Mouse (Mus musculus) forebrain, embryonic 13.5 days (tissue): Measurements from ENCODE around the gene Naaladl2. TPM values are rescaled to one million over a fixed set of nuclear protein-coding genes. Genes with fewer than 3 reads are reported as not detected.

Source experiments
- ATAC-seq: fragments of 200-750 bp; cut with Nextera tagmentation; 2 replicates; pipeline ENCODE4 v1.8.0; 2017
- H3K27ac ChIP-seq: fragments of 300-500 bp; sonication (generic); 2 replicates; pipeline ENCODE4 v1.5.1; 2015; ENCODE audit warnings: inconsistent platforms, mild to moderate bottlenecking, moderate library complexity
- H3K27me3 ChIP-seq: fragments of 300-500 bp; sonication (generic); 2 replicates; pipeline ENCODE4 v1.6.1; 2015; ENCODE audit warnings: mild to moderate bottlenecking, inconsistent platforms
- H3K36me3 ChIP-seq: fragments of 300-500 bp; sonication (generic); 2 replicates; pipeline ENCODE4 v1.6.1; 2015; ENCODE audit warnings: mild to moderate bottlenecking, inconsistent platforms; ENCODE audit not compliant: poor library complexity, severe bottlenecking
- H3K4me1 ChIP-seq: fragments of 300-500 bp; sonication (generic); 2 replicates; pipeline ENCODE4 v1.6.1; 2015; ENCODE audit warnings: inconsistent platforms
- H3K4me2 ChIP-seq: fragments of 300-500 bp; sonication (generic); 2 replicates; pipeline ENCODE4 v1.6.1; 2015; ENCODE audit warnings: inconsistent platforms, mild to moderate bottlenecking, moderate library complexity
- H3K4me3 ChIP-seq: fragments of 300-500 bp; sonication (generic); 2 replicates; pipeline ENCODE4 v1.5.1; 2015; ENCODE audit warnings: mild to moderate bottlenecking, inconsistent platforms
- H3K9ac ChIP-seq: fragments of 300-500 bp; sonication (generic); 2 replicates; pipeline ENCODE4 v1.6.1; 2015; ENCODE audit warnings: mild to moderate bottlenecking, inconsistent platforms
- H3K9me3 ChIP-seq: fragments of 300-500 bp; sonication (generic); replicated peaks from 2 replicates; pipeline ENCODE4 v1.6.1; 2016; ENCODE audit warnings: inconsistent platforms
- WGBS: fragments of 180-500 bp; shearing (Covaris S2); methylation state at CpG from one replicate; pipeline ENCODE4 v1.1.7; 2015; 5-methylcytosine and 5-hydroxymethylcytosine counted together
- polyA plus RNA-seq: library from polyadenylated mRNA; unstranded; fragments of >200 nt; fragmentation: Nextera tagmentation; extraction: Ambion mirVana; gene quantifications from 2 replicates; pipeline ENCODE4 v1.2.1, GENCODE M21; 2015

Naaladl2 gene
- polyA plus RNA-seq, 1 experiment from 2014 or later: 0.31 TPM

GRCm38 (mm10) chr3:24749055-24749454 lies 395.0 kb downstream of the Naaladl2 start:
- 89% methylated on average over 3 of the region's 3 CpGs for WGBS
- no peaks in the 10 kb centered on the region for H3K9me3 ChIP-seq

GRCm38 (mm10) chr3:24747182-24747856 lies 396.7 kb downstream of the Naaladl2 start:
- 92% methylated on average over 6 of the region's 6 CpGs for WGBS
- no peak for ATAC-seq
- Histone ChIP-seq H3K4me3 (no peak overlapping the region), H3K9ac (no peak overlapping the region), H3K27ac (no peak overlapping the region), H3K4me2 (no peak overlapping the region), H3K9me3 (no peaks in the 10 kb centered on the region), H3K36me3 (no peaks in the 10 kb centered on the region), H3K27me3 (no peaks in the 10 kb centered on the region), H3K4me1 (no peaks in the 10 kb centered on the region)

More at GRCm38 (mm10) chr3:24749055-24749454, 395.0 kb downstream of the Naaladl2 start:
- no peak overlapping the region for H3K9ac ChIP-seq
- H3K4me1 ChIP-seq: no peaks in the 10 kb centered on the region
- no peaks in the 10 kb centered on the region for H3K36me3 ChIP-seq
- ATAC-seq: no peak
- H3K27me3 ChIP-seq: no peaks in the 10 kb centered on the region
- no peak overlapping the region for H3K4me3 ChIP-seq
- H3K27ac ChIP-seq: no peak overlapping the region
- H3K4me2 ChIP-seq: no peak overlapping the region

GRCm38 (mm10) chr3:24743946-24744345 lies 400.1 kb downstream of the Naaladl2 start:
- Histone ChIP-seq H3K27ac (no peak overlapping the region), H3K4me1 (no peaks in the 10 kb centered on the region), H3K36me3 (no peaks in the 10 kb centered on the region), H3K9me3 (no peaks in the 10 kb centered on the region), H3K27me3 (no peaks in the 10 kb centered on the region), H3K9ac (no peak overlapping the region), H3K4me3 (no peak overlapping the region), H3K4me2 (no peak overlapping the region)
- no peak for ATAC-seq
- WGBS: 84% methylated on average over 3 of the region's 3 CpGs

GRCm38 (mm10) chr3:24719181-24719749 lies 424.8 kb downstream of the Naaladl2 start:
- Histone ChIP-seq H3K36me3 (no peaks in the 10 kb centered on the region), H3K4me3 (no peak overlapping the region), H3K4me1 (no peaks in the 10 kb centered on the region), H3K9me3 (no peaks in the 10 kb centered on the region), H3K4me2 (no peak overlapping the region), H3K9ac (no peak overlapping the region), H3K27ac (no peak overlapping the region), H3K27me3 (no peaks in the 10 kb centered on the region)
- ATAC-seq: 0 out of 2 replicates have a peak, but pooled peaks have one; percentile 36
- 28% methylated on average over 3 of the region's 3 CpGs for WGBS

GRCm38 (mm10) chr3:24714770-24715169 lies 429.3 kb downstream of the Naaladl2 start:
- no peaks in the 10 kb centered on the region for H3K36me3 ChIP-seq
- H3K4me1 ChIP-seq: no peaks in the 10 kb centered on the region
- no peak overlapping the region for H3K4me3 ChIP-seq
- H3K4me2 ChIP-seq: no peak overlapping the region
- ATAC-seq: no peak
- no peaks in the 10 kb centered on the region for H3K9me3 ChIP-seq
- H3K27ac ChIP-seq: no peak overlapping the region
- H3K9ac ChIP-seq: no peak overlapping the region
- WGBS: 81% methylated on average over 3 of the region's 3 CpGs
- no peaks in the 10 kb centered on the region for H3K27me3 ChIP-seq

- Histone ChIP-seq H3K9ac (no peak overlapping the region), H3K27me3 (no peaks in the 10 kb centered on the region), H3K9me3 (no peaks in the 10 kb centered on the region), H3K4me3 (no peak overlapping the region), H3K4me2 (no peak overlapping the region), H3K4me1 (no peaks in the 10 kb centered on the region), H3K36me3 (no peaks in the 10 kb centered on the region), H3K27ac (no peak overlapping the region)
- 60% methylated on average over 4 of the region's 4 CpGs for WGBS
- ATAC-seq: peak; percentile 53; the same call in 1 of the 2 replicates
Measured at GRCm38 (mm10) chr3:24705778-24706423, 438.2 kb downstream of the Naaladl2 start.

GRCm38 (mm10) chr3:24690162-24690915 lies 453.7 kb downstream of the Naaladl2 start:
- H3K27me3 ChIP-seq: no peaks in the 10 kb centered on the region
- WGBS: 83% methylated on average over 2 of the region's 2 CpGs

GRCm38 (mm10) chr3:24670500-24670899 lies 473.6 kb downstream of the Naaladl2 start:
- WGBS: 72% methylated on average over 3 of the region's 3 CpGs
- no peak overlapping the region for H3K27ac ChIP-seq

More at GRCm38 (mm10) chr3:24690162-24690915, 453.7 kb downstream of the Naaladl2 start:
- Histone ChIP-seq H3K4me1 (no peaks in the 10 kb centered on the region), H3K36me3 (no peaks in the 10 kb centered on the region), H3K4me3 (no peak overlapping the region), H3K9ac (no peak overlapping the region), H3K27ac (no peak overlapping the region), H3K9me3 (no peaks in the 10 kb centered on the region), H3K4me2 (no peak overlapping the region)
- no peak for ATAC-seq

GRCm38 (mm10) chr3:24668052-24668916 lies 475.8 kb downstream of the Naaladl2 start:
- Histone ChIP-seq H3K27me3 (no peaks in the 10 kb centered on the region), H3K27ac (no peak overlapping the region), H3K9me3 (no peaks in the 10 kb centered on the region), H3K4me2 (no peak overlapping the region), H3K9ac (no peak overlapping the region), H3K4me3 (no peak overlapping the region), H3K4me1 (no peaks in the 10 kb centered on the region), H3K36me3 (no peaks in the 10 kb centered on the region)
- 93% methylated on average over 3 of the region's 3 CpGs for WGBS
- no peak for ATAC-seq

More at GRCm38 (mm10) chr3:24670500-24670899, 473.6 kb downstream of the Naaladl2 start:
- H3K4me2 ChIP-seq: no peak overlapping the region
- no peak for ATAC-seq
- H3K4me3 ChIP-seq: no peak overlapping the region
- H3K36me3 ChIP-seq: no peaks in the 10 kb centered on the region
- no peaks in the 10 kb centered on the region for H3K27me3 ChIP-seq
- no peak overlapping the region for H3K9ac ChIP-seq
- H3K9me3 ChIP-seq: no peaks in the 10 kb centered on the region
- H3K4me1 ChIP-seq: no peaks in the 10 kb centered on the region

- ATAC-seq: no peak
- Histone ChIP-seq H3K36me3 (no peaks in the 10 kb centered on the region), H3K9ac (no peak overlapping the region), H3K9me3 (no peaks in the 10 kb centered on the region), H3K4me3 (no peak overlapping the region), H3K4me1 (no peaks in the 10 kb centered on the region), H3K4me2 (no peak overlapping the region), H3K27ac (no peak overlapping the region), H3K27me3 (no peaks in the 10 kb centered on the region)
- 82% methylated on average over 1 of the region's 1 CpGs for WGBS
Measured at GRCm38 (mm10) chr3:24665408-24665807, 478.7 kb downstream of the Naaladl2 start.

GRCm38 (mm10) chr3:24663749-24664148 lies 480.3 kb downstream of the Naaladl2 start:
- no peak for ATAC-seq
- Histone ChIP-seq H3K4me3 (no peak overlapping the region), H3K27ac (no peak overlapping the region), H3K4me2 (no peak overlapping the region), H3K9ac (no peak overlapping the region), H3K9me3 (no peaks in the 10 kb centered on the region), H3K36me3 (no peaks in the 10 kb centered on the region), H3K27me3 (no peaks in the 10 kb centered on the region), H3K4me1 (no peaks in the 10 kb centered on the region)
